Mouse (Mus musculus): ENCODE results near the gene Anapc1.

The Anapc1 gene

GRCm38 (mm10) chr2:128566304-128567147, 120.7 kb downstream of the Anapc1 start:
- in situ Hi-C loops (cut with MboI): no loop called here

GRCm38 (mm10) chr2:128565904-128566303, 121.3 kb downstream of the Anapc1 start:
- in situ Hi-C loops (cut with MboI): no loop called here

GRCm38 (mm10) chr2:128564195-128564594, 123.0 kb downstream of the Anapc1 start:
- in situ Hi-C loops (cut with MboI): no loop called here
